Mouse (Mus musculus) olfactory bulb, adult 2 months (tissue): ENCODE data around the gene Tbc1d16.

Experiments used
- CTCF ChIP-seq: fragments of 200-500 bp; IDR thresholded peaks from 2 replicates; pipeline ENCODE4 v1.5.1; 2012; ENCODE audit warnings: low read depth, mild to moderate bottlenecking, low read length, moderate library complexity; ENCODE audit not compliant: insufficient read depth
- POLR2A ChIP-seq: fragments of 200-500 bp; IDR thresholded peaks from 2 replicates; pipeline ENCODE4 v1.6.1; 2012; ENCODE audit warnings: mild to moderate bottlenecking, low read depth, low read length, moderate library complexity; ENCODE audit not compliant: insufficient read depth

- TF ChIP-seq CTCF = no peak
- no peak for TF ChIP-seq POLR2A
These were observed 68.2 kb downstream of the Tbc1d16 start for GRCm38 (mm10) chr11:119160050-119160449.
